Mouse (Mus musculus) kidney, adult 8-10 months (tissue): ENCODE data around the gene Tram2.

Experiments
- DNase-seq, 2 experiments: peaks; one replicate each; pipeline ENCODE4 v3.0.0; 2022

The Tram2 gene

DNA sequence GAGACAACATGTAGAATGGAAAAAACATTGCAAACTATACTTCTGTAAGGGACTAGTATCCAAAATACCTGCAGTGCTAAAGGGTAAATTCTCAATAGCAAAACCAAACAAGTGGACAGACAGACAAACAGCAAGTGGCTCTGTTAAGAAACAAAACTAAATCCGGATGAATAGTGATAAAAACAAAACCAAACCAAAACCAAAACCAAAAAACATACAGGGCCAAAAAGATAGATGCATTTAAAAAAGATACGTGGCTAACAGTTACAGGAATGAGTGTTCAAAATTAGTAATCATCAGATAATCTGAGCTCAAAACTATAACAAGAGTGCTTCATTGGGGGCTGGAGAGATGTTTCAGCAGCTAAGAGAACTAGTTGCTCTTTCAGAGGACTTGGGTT is 109.4 kb downstream of the Tram2 start:
- no peak for DNase-seq

DNA sequence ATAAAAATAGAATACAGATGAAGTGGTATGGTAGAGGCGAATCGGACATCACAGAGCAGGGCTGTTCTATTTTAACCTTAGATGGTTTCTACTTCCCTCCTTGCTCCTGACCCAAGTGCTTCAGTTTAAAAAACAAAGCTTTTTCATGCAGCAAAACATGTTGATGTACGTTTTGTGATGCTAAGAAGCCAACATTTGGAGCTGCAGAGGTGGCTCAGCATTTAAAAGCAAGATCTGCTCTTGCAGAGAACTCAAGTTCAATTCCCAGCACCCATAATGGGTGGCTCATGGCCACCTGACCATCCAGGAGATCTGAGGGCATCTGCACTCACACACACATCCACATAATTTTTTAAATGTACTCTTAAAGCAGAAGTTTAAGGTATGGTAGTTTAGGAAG is 124.2 kb downstream of the Tram2 start:
- no peak for DNase-seq

DNA sequence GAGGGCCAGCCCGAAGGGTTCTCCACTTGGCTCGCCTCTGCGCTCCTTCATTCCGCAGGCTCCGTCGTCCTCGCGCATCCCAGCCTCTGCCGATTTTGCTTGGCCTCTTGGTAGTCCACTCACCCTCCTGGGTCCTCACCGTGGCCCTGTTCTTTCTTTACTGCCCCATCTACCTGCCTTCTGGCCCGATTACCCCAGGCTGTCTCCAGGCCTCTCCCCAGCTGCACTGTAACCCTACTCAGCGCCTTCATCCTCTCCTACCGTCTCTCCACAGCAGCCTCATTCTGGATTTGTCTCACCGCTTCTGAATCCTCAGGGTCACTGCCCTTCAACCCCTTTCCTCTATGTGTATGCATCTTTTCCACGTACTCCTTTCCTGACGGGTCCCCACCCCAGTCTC is 127.2 kb downstream of the Tram2 start:
- DNase-seq: no peak

DNA sequence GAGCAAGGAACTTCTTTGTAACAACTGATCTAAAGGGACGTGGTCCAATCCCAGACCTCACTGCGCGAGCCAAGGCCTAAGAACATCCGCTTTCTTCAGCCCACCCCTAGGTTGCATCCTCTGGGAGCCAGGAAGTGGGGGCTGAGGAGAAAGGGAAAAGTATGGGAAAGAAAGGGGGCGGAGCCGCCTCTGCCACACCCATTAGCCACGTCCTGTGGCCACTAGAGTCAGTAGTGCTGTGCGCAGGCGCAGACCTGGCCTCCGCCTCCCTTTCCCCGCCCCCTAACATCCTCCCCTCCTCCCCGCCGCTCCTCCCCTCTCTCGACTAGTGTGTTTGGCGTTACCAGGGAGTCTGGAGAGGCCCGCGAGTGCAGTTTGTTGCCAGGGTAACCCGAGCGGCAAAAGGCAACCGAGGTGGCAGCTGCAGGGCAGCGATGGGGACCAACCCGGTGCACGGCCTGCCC is 127.7 kb downstream of the Tram2 start, which contains the start of gene Efhc1:
Gene Efhc1 (plus strand): TSS at position 327 of the 464 bp plus-strand sequence.
- DNase-seq: peak; percentile 88
